Mouse (Mus musculus): Measurements from ENCODE around the gene Ngdn. TPM values are rescaled to one million over a fixed set of nuclear protein-coding genes. Genes with fewer than 3 reads are reported as not detected.

Gene Ngdn
- polyA plus RNA-seq, 1 experiment, result 22.0 TPM

DNA sequence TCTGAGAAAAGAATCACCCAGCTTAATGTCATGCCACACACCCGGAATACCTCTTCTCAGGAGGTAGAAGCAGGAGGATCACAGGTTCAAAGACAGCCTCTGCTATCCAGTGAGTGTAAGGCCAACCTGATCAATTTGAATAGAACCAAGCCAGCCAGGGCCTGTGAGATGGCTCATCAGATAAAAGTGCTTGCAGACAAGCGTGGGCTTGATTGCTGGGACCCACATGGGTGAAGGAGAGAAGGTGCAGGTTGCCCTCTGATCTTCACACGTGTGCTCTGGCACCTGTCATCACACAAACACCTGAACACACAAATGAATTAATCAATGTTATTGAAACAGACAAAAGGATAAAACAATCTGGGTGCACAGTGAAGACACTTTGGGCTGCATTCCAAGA, 8.7 kb upstream of the Ngdn start:
- H3K4me1 ChIP-seq (ENCODE audit: control insufficient read depth, insufficient read depth, insufficient read length, low read length), result 0 out of 2 replicates have a peak, but pooled peaks cover 6% of the 10 kb centered on the region
- H3K4me3 ChIP-seq (ENCODE audit: insufficient read depth, low read depth, low read length), result no peak overlapping the region
- no peak overlapping the region for H3K27ac ChIP-seq (replicated peaks; ENCODE audit: low read depth, low read length)

DNA sequence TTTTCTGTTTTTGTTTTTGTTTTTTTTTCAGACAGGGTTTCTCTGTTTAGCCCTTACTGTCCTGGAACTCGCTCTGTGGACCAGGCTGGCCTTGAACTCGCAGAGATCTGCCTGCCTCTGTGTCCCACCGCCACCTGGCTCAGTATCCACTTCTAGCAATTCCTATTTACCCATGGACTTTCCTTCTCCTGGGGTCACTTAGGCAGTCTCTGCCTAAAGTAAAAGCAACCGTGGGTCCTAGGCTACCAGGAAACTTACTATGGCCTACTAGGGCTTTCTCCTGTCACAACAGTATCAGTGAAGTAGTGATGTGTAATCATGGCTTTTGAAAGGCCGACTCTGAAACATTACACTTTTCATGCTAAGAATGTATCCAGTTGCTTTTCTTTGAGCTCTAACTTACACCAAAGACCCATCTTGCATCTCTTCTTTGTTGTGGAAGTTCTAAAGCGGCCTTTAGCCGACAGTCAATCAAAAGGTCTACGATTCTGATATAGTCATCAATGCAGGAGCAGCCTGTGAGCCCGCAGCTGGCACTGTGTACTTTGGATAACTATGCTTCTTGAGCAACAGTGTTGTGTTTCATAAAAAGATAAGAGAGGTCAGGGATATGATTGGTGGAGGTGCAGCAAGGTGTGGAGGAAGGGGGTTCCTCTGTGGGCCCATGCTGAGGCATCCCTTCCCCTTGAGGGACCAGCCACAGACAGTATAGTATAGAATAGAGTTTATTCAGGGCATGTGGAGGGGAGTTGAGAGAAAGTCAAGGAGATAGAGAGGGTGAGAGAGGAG, 7.9 kb upstream of the Ngdn start:
- no peak overlapping the region for H3K27ac ChIP-seq (replicated peaks; ENCODE audit: low read depth, low read length)

DNA sequence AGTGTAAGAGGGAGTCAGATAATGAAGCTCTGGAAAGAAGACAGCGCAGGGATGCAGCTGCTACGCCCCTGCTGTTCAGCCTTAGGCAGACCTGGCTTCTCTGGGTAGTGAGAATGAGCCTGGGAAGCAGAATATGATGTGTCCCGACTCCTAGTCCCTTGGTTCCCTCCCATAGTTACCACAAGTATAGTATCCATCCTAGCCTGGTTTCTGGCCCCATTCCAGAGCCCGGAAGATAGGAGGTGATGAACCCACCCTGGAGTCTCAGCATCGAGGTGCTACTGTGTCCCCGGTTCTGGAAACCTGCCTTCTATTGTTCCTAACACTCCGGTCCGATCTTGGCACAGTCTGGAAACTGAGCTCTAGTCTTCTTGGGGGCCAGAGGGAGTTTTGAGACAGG, 6.8 kb upstream of the Ngdn start:
- 0 out of 2 replicates have a peak, but pooled peaks cover 2% of the 10 kb centered on the region for H3K4me1 ChIP-seq (ENCODE audit: control insufficient read depth, insufficient read depth, insufficient read length, low read length)
- H3K4me3 ChIP-seq (ENCODE audit: insufficient read depth, low read depth, low read length), result no peak overlapping the region
- H3K27ac ChIP-seq (replicated peaks; ENCODE audit: low read depth, low read length), result no peak overlapping the region

More for the DNA sequence above, 7.9 kb upstream of the Ngdn start:
- Histone ChIP-seq H3K4me3 (ENCODE audit: insufficient read depth, low read depth, low read length) (no peak overlapping the region), H3K4me1 (ENCODE audit: control insufficient read depth, insufficient read depth, insufficient read length, low read length) (0 out of 2 replicates have a peak, but pooled peaks cover 6% of the 10 kb centered on the region)

DNA sequence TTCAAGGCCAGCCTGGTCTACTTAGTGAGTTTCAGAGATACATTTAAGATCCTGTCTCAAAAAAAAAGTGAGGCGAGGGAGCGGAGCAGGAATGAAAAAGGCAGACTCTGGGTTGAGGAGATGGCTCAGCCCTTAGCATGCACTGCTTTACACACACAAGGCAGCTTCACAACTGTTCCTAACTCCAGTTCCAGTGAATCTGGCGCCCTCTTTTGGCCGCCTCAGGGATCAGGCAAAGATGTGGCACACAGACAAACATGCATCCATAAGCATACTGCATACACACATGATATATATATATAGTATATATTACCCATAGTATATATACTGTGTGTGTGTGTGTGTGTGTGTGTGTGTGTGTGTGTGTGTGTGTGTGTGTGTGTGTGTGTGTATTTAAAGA, 4.1 kb upstream of the Ngdn start:
- no peak overlapping the region for H3K4me3 ChIP-seq (ENCODE audit: insufficient read depth, low read depth, low read length)
- no peaks in the 10 kb centered on the region for H3K4me1 ChIP-seq (ENCODE audit: control insufficient read depth, insufficient read depth, insufficient read length, low read length)
- no peak overlapping the region for H3K27ac ChIP-seq (replicated peaks; ENCODE audit: low read depth, low read length)

DNA sequence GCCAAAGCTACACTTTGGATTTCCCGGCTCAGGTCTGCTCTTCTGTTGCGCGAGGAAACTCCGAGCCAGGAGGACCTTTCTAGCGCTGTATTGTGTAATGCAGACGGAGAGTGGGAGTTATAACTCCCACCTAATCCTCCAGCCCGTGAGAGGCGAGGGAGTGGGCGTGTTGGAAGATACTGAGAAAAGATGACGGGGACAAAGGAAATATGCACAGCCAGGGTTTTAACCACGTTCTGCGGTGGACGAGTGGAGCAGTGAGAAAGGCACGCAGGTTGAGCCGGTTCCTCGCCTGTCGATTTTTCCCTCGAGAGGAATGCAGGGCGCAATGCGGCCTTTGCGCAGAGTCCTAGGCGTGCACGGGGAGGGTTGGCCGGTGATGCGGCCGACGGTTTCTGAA, 663 bp upstream of the Ngdn start:
- peak overlapping the region; percentile 90 for H3K27ac ChIP-seq (replicated peaks; ENCODE audit: low read depth, low read length)
- no peaks in the 10 kb centered on the region for H3K4me1 ChIP-seq (ENCODE audit: control insufficient read depth, insufficient read depth, insufficient read length, low read length)
- H3K4me3 ChIP-seq (ENCODE audit: insufficient read depth, low read depth, low read length), result peak overlapping the region; percentile 77

DNA sequence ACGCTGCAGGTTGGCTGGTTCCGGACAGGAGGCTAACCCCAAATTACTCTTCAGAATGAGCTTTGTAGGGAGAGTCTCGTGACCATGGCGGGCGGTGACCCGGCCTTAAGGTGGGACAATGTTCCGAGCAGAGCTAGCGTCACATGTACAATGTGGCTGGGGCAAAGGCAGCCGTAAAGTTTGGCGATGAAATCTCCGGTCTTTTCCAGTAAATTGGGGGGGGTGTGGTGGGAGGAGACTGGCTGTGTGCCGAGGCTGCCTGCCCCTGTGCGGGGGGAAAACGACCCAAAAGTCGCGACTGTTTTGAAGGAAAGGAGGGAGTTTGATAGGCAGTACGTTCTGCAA, 485 bp downstream of the Ngdn start:
- no peaks in the 10 kb centered on the region for H3K4me1 ChIP-seq (ENCODE audit: control insufficient read depth, insufficient read depth, insufficient read length, low read length)
- H3K27ac ChIP-seq (replicated peaks; ENCODE audit: low read depth, low read length), result peak overlapping the region; percentile 78
- H3K4me3 ChIP-seq (ENCODE audit: insufficient read depth, low read depth, low read length), result peak overlapping the region; percentile 80

DNA sequence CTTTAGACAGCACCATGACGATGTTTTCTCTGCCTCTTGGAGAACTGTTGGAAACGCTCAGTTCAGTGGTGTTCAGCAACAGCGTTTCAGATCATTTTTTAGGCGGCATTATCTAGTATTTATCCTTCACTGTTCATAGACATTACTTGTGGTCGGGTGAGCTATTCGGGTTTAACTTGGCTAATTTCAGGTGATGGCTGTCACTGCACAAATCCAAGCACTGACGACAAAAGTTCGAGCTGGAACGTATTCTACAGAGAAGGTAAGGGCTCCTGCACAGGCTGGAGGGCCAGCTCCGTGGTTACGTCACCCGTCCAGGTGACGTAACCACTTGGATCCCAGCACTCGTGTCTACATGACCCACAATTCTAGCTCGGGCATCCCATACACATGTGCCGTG, 1.6 kb downstream of the Ngdn start:
- no peak overlapping the region for H3K27ac ChIP-seq (replicated peaks; ENCODE audit: low read depth, low read length)

DNA sequence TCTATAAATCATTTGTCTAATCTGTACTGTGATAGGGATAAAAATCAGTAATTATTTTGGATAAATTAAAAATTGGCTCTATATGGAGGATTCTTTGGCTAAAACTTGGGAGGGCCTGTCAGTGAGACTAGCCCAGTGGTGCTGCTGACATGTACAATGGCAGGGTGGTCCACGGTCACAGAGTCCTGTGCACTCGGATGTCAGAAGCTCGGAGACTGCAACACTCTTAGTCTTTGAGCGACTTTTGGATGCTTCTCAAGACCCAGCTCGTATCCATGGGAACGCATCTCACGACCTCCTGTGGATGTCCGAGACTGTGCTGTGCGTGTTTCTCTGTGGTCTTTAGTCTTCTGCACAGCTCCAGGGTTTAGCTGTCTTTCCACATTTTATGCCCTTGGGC, 5.1 kb downstream of the Ngdn start:
- Histone ChIP-seq H3K4me3 (ENCODE audit: insufficient read depth, low read depth, low read length) (no peak overlapping the region), H3K27ac (replicated peaks; ENCODE audit: low read depth, low read length) (no peak overlapping the region), H3K4me1 (ENCODE audit: control insufficient read depth, insufficient read depth, insufficient read length, low read length) (no peaks in the 10 kb centered on the region)

More for the DNA sequence above, 1.6 kb downstream of the Ngdn start:
- H3K4me1 ChIP-seq (ENCODE audit: control insufficient read depth, insufficient read depth, insufficient read length, low read length), result no peaks in the 10 kb centered on the region
- H3K4me3 ChIP-seq (ENCODE audit: insufficient read depth, low read depth, low read length), result no peak overlapping the region

DNA sequence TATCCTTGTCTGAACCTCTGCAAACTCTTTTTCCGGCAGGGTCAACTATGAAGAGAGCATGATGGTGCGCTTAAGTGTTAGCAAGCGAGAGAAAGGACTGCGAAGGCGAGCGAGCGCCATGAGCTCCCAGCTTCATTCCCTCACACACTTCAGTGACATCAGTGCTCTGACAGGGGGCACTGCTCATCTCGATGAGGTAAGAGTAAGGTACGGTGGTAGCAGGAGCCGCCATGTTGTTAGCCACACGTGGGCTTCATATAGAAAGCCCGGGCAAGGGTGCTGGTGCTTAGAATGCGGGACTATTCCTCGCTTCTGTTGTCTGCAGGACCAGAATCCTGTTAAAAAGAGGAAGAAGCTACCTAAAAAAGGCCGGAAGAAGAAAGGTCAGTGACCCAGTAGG, 7.8 kb downstream of the Ngdn start:
- no peaks in the 10 kb centered on the region for H3K4me1 ChIP-seq (ENCODE audit: control insufficient read depth, insufficient read depth, insufficient read length, low read length)
- no peak overlapping the region for H3K4me3 ChIP-seq (ENCODE audit: insufficient read depth, low read depth, low read length)
- H3K27ac ChIP-seq (replicated peaks; ENCODE audit: low read depth, low read length), result no peak overlapping the region

DNA sequence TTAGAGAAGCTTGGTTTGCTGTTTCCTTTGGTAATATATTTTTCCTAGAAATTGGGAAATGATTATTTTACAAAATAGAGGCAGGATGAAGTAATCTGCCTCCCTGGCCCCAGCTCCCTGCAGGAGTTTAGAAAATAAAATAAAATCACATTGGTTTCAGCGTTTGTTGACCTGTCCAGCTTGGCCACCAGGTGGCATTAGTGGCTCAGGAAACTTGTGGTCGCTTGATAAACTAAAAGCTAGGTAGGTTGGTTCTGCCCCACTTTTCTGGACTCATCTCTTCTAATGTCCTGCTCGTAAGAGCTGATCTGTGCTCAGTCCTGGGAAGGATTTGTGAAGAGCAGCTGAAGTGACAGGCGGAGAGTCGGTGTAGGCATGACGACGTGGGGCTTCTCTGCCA, 9.0 kb downstream of the Ngdn start:
- Histone ChIP-seq H3K27ac (replicated peaks; ENCODE audit: low read depth, low read length) (no peak overlapping the region), H3K4me1 (ENCODE audit: control insufficient read depth, insufficient read depth, insufficient read length, low read length) (no peaks in the 10 kb centered on the region)

DNA sequence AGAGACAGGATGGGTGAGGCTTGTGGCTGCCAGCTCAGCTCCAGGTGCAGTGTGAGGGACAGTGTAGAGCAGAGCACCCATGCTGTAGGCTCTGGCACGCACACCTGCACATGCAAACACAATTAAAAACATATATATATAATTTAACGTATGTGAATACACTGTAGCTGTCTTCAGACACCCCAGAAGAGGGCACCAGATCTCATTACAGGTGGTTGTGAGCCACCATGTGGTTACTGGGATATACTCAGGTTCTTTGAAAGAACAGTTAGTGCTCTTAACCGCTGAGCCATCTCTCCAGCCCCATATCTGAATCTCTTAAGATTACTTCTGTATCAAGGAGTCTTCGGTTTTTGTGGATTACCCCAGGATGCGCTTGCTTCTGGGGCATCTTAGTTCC, 10.3 kb downstream of the Ngdn start:
- Histone ChIP-seq H3K4me1 (ENCODE audit: control insufficient read depth, insufficient read depth, insufficient read length, low read length) (no peaks in the 10 kb centered on the region), H3K4me3 (ENCODE audit: insufficient read depth, low read depth, low read length) (no peak overlapping the region), H3K27ac (replicated peaks; ENCODE audit: low read depth, low read length) (no peak overlapping the region)

More for the DNA sequence above, 9.0 kb downstream of the Ngdn start:
- no peak overlapping the region for H3K4me3 ChIP-seq (ENCODE audit: insufficient read depth, low read depth, low read length)

DNA sequence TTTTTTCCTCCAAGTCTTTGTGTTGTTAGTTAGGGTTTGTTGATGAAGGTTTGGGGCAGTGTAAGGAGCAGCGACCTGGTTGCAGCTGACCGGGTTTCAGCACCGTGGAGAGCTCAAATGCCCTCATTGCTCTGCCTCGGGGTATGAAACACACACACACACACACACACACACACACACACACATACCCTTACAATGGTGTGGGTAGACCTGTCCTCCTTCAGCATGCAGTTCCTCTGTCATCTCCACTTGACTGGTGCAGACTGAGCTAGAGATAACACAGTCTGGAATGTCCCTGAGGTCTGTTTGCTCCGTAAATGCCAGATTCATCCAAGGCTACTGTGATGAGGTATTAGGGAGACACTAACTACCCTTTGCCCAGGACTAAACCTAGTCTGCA, 12.0 kb downstream of the Ngdn start:
- H3K4me1 ChIP-seq (ENCODE audit: control insufficient read depth, insufficient read depth, insufficient read length, low read length), result no peaks in the 10 kb centered on the region
- no peak overlapping the region for H3K27ac ChIP-seq (replicated peaks; ENCODE audit: low read depth, low read length)
- H3K4me3 ChIP-seq (ENCODE audit: insufficient read depth, low read depth, low read length), result no peak overlapping the region

DNA sequence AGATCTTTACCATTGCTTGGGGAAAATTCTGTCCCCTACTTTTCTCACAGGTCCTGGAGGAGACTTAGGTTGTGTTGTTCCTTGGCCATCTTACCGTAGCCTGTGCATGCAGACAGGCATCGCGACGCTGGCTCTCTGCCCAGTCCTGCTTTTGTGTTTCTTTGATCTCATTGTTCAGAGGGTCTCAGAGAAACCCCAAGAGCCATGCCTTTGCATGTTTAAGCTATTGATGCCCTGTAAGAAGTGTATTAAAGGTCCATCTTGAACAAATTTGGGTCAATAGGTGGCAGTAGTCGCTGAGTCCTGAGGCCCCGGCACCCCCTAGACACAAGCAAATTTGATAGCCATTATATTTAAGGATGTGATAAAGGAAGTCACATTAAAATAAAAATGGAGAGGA, 12.4 kb downstream of the Ngdn start:
- no peaks in the 10 kb centered on the region for H3K4me1 ChIP-seq (ENCODE audit: control insufficient read depth, insufficient read depth, insufficient read length, low read length)
- H3K4me3 ChIP-seq (ENCODE audit: insufficient read depth, low read depth, low read length), result no peak overlapping the region
- no peak overlapping the region for H3K27ac ChIP-seq (replicated peaks; ENCODE audit: low read depth, low read length)

DNA sequence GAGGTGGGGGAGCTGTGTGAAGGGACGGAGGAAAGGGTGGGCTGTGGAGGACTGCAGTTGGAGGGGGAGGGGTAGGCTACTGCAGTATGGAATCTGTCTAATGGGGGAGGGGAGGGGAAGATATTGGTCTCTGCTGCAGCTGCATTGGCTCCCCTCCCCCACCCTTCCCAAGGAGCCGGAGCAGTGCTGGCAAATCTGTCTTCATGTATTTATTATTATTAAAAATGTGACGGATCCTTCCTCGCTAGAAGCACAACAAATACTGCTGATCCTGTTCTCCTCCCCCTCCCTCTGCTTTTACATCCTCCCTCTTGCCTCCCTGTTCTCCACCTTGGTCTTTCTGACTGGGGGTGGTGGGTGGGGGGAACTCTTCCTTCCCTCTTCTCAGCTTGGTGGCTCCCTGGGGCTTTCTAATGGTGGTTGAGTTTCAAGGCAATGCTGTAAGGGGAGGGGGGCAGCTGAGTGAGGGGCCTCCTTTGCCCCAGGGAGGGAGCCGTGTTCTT, 13.1 kb downstream of the Ngdn start:
- Histone ChIP-seq H3K4me3 (ENCODE audit: insufficient read depth, low read depth, low read length) (no peak overlapping the region), H3K27ac (replicated peaks; ENCODE audit: low read depth, low read length) (no peak overlapping the region), H3K4me1 (ENCODE audit: control insufficient read depth, insufficient read depth, insufficient read length, low read length) (no peaks in the 10 kb centered on the region)

DNA sequence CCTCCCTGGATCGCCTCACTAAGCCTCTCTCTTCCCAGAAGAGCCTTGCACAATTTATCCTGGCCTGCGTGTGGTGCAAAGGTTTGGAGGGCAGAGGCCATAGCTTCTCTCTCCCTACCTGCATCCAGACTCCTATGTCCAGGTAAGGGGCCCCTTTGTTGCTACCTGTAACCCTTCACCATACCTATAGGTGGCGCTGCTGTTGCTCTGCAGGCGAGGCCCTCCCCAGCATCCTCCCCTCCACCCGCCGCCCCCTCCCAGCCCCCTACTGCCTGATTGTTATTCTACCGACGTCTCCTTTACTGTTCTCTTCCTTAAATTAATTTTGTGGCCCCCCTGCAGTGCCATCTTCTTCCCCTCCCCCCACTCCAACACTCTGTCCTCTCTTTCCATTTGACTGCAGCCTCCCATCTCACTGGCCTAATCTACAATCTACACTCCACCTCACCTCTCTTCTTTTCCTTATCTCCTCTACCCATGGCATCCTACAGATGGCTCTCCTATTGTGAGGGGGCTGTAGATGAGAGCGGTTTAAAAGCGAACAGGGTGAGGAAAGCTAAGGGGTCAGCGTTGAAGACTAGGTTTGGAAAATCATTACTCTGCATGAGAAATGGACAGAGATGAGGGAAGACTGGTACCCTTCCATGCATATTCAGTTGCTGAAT, 13.9 kb downstream of the Ngdn start:
- Histone ChIP-seq H3K4me3 (ENCODE audit: insufficient read depth, low read depth, low read length) (no peak overlapping the region), H3K27ac (replicated peaks; ENCODE audit: low read depth, low read length) (no peak overlapping the region), H3K4me1 (ENCODE audit: control insufficient read depth, insufficient read depth, insufficient read length, low read length) (no peaks in the 10 kb centered on the region)

Data from brown adipose tissue, adult 24 weeks (tissue).